Mouse (Mus musculus) frontal cortex, postnatal 25 days (tissue): ENCODE data around the gene Ptms.
A peak's percentile ranks its signal among the peaks of the same experiment; 100 is the strongest.

Experiments used
- DNase-seq, 2 experiments: peaks; one replicate each; pipeline ENCODE4 v3.0.0; 2022; ENCODE audit warnings: low spot score in 2 of 2

The Ptms gene

GRCm38 (mm10) chr6:124930231-124930630, 10.3 kb upstream of the Ptms start:
- no peak for DNase-seq

- DNase-seq: no peak
Observed at GRCm38 (mm10) chr6:124925941-124926340, 6.0 kb upstream of the Ptms start.

- DNase-seq: no peak
Observed at GRCm38 (mm10) chr6:124925173-124925793, 5.4 kb upstream of the Ptms start.

- DNase-seq: no peak
Observed at GRCm38 (mm10) chr6:124921539-124921938, 1.6 kb upstream of the Ptms start.

- no peak for DNase-seq
Observed at GRCm38 (mm10) chr6:124920318-124921085, 599 bp upstream of the Ptms start.

GRCm38 (mm10) chr6:124918890-124919627, 844 bp downstream of the Ptms start:
- no peak for DNase-seq

- no peak for DNase-seq
Observed at GRCm38 (mm10) chr6:124918331-124918690, 1.6 kb downstream of the Ptms start.

- DNase-seq: peak; percentile 62 to 81
Observed at GRCm38 (mm10) chr6:124917518-124918330, 2.2 kb downstream of the Ptms start.

GRCm38 (mm10) chr6:124916695-124917517, 3.0 kb downstream of the Ptms start:
- DNase-seq: peak; percentile 75 to 86

GRCm38 (mm10) chr6:124915942-124916694, 3.8 kb downstream of the Ptms start:
- DNase-seq: peak; percentile 42 to 57

- peak in 1 of 2 experiments; percentile 27 for DNase-seq
Observed at GRCm38 (mm10) chr6:124915160-124915941, 4.6 kb downstream of the Ptms start.

- DNase-seq: no peak
Observed at GRCm38 (mm10) chr6:124914511-124914910, 5.4 kb downstream of the Ptms start.

- no peak for DNase-seq
Observed at GRCm38 (mm10) chr6:124913721-124914285, 6.1 kb downstream of the Ptms start.

- no peak for DNase-seq
Observed at GRCm38 (mm10) chr6:124913214-124913613, 6.7 kb downstream of the Ptms start.

GRCm38 (mm10) chr6:124911533-124912218, 8.2 kb downstream of the Ptms start, which contains the start of gene Lag3:
TSS of gene Lag3 (minus strand) at chr6:124911705.
- DNase-seq: no peak

- no peak for DNase-seq
Observed at GRCm38 (mm10) chr6:124910032-124910431, 9.9 kb downstream of the Ptms start.

GRCm38 (mm10) chr6:124907767-124908166, 12.1 kb downstream of the Ptms start:
- no peak for DNase-seq
